14 mouse cellular contexts compared by ENCODE assay signal in the genomic region with DNA sequence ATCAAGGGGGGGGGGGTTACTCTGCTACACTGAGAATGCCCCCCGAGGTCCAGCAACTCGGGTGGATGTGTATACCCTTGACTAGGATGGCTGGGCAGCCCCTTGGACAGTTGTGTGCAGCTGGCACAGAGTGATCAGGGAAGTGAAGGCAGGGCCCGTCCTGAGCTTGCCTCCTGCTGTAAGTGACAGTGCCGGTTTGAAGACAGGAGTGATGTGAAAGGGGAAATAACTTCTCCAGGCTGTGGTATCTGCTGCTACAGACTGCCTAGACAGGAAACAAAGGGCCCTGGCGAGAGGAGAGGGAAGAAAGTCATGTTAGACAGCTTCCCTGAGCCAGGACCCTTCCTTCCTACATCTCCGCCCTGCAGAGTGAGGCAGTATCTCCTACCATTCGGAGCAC. TPM values are rescaled to one million over a fixed set of nuclear protein-coding genes. Genes with fewer than 3 reads are reported as not detected.
DNase-seq lines count a peak whose midpoint lies in the region; ATAC-seq and TF ChIP-seq lines count a peak whose summit lies in the region.
"Had no signal": no experiment of that assay in that cellular context is flagged by ENCODE, and none has a peak within 500 bp of the region (broad histone marks: within the 10 kb centered on the region; RNA-seq: fewer than 3 reads in every experiment).

No protein-coding gene starts in this region.

- peaks cover 38% of the 10 kb centered on the region for H3K36me3 ChIP-seq in hindbrain, embryonic 13.5 days
- H3K36me3 ChIP-seq in hindbrain, embryonic 12.5 days = peaks cover 49% of the 10 kb centered on the region
- H3K36me3 ChIP-seq in CH12.LX (replicated peaks in 1 of 2; ENCODE audit: control insufficient read depth in 1 of 2, insufficient read depth in 1 of 2, low read length in 1 of 2) = peaks cover 0 to 1% of the 10 kb centered on the region in 2 experiments
- no peaks in the 10 kb centered on the region; the same call in 1 of the 2 replicates for H3K36me3 ChIP-seq in liver, embryonic 11.5 days (ENCODE audit: control insufficient read depth, insufficient read depth, low read length)

- H3K79me2 ChIP-seq in CH12.LX (replicated peaks; ENCODE audit: control insufficient read depth, extremely low read depth, insufficient read depth, poor library complexity, severe bottlenecking) = no peaks in the 10 kb centered on the region

- dilution Hi-C loops in CH12.LX (cut with MboI; ENCODE audit: extremely low pct_ligation_motif_present, extremely low pct_unique_long_range_greater_than_20kb, low sequenced_read_pairs) = no loop called here

- H3K4me2 ChIP-seq in hindbrain, embryonic 13.5 days = peak overlapping the region; percentile 92
- H3K4me2 ChIP-seq in hindbrain, embryonic 12.5 days (replicated peaks) = no peak overlapping the region; the same call in 1 of the 2 replicates
- H3K4me2 ChIP-seq in CH12.LX (ENCODE audit: insufficient read depth, low read depth, poor library complexity, severe bottlenecking) = no peak overlapping the region
- H3K4me2 ChIP-seq in liver, embryonic 11.5 days = peak overlapping the region; percentile 14; the same call in 1 of the 2 replicates

- TF ChIP-seq CTCF in CH12.LX (conservative IDR thresholded peaks at IDR 0.05 in 1 of 2, IDR thresholded peaks at IDR 0.05 in 1 of 2; ENCODE audit: low read depth in 2 of 2, low read length in 2 of 2) = no peak

- 0 out of 2 replicates have a peak overlapping the region, but pooled peaks have one; percentile 0 for H3K27ac ChIP-seq in hindbrain, embryonic 13.5 days
- no peak overlapping the region for H3K27ac ChIP-seq in hindbrain, embryonic 12.5 days
- no peak overlapping the region for H3K27ac ChIP-seq in CH12.LX (ENCODE audit: insufficient read depth, low read depth)
- H3K27ac ChIP-seq in liver, embryonic 11.5 days (ENCODE audit: low read depth, low read length) = 0 out of 2 replicates have a peak overlapping the region, but pooled peaks have one; percentile 52

- DNase-seq in 416B (ENCODE audit: low read depth) (peak; percentile 8), CH12.LX (ENCODE audit: extremely low read depth) (peak; percentile 46)
- no peak for DNase-seq in liver, embryonic 11.5 days (ENCODE audit: low spot score)
- DNase-seq in spleen, adult 12 weeks (ENCODE audit: low spot score) = no peak
- DNase-seq: cerebellum, postnatal 14 days; gastrocnemius, postnatal 14 days had no signal

- H3K27me3 ChIP-seq in hindbrain, embryonic 13.5 days = no peaks in the 10 kb centered on the region
- H3K27me3 ChIP-seq in hindbrain, embryonic 12.5 days = no peaks in the 10 kb centered on the region
- H3K27me3 ChIP-seq in CH12.LX (replicated peaks) = no peaks in the 10 kb centered on the region
- peaks cover 6% of the 10 kb centered on the region for H3K27me3 ChIP-seq in liver, embryonic 11.5 days (replicated peaks; ENCODE audit: control insufficient read depth, insufficient read depth, low read length)

- in situ Hi-C loops in CH12.LX (cut with MboI; ENCODE audit: low pct_ligation_motif_present, low pct_unique_long_range_greater_than_20kb, low sequenced_read_pairs) = no loop called here

- 0 out of 2 replicates have a peak overlapping the region, but pooled peaks have one; percentile 60 for H3K9ac ChIP-seq in hindbrain, embryonic 13.5 days
- no peak overlapping the region for H3K9ac ChIP-seq in hindbrain, embryonic 12.5 days
- no peak overlapping the region for H3K9ac ChIP-seq in CH12.LX (ENCODE audit: insufficient read depth, low read depth)
- H3K9ac ChIP-seq in liver, embryonic 11.5 days (ENCODE audit: low read depth, low read length) = no peak overlapping the region

- ATAC-seq in hindbrain, embryonic 13.5 days (ENCODE audit: low FRiP score) = no peak
- no peak for ATAC-seq in hindbrain, embryonic 12.5 days (ENCODE audit: low FRiP score)
- ATAC-seq in liver, embryonic 11.5 days (replicated peaks; ENCODE audit: low FRiP score) = 0 out of 2 replicates have a peak, but pooled peaks have one; percentile 6
- no peak for ATAC-seq in erythroid progenitor cell, adult 5-6 weeks (replicated peaks; ENCODE audit: low FRiP score, poor library complexity, severe bottlenecking)
- ATAC-seq: intestine, embryonic 16.5 days had no signal

- TF ChIP-seq POLR2A in CH12.LX (IDR thresholded peaks at IDR 0.05; ENCODE audit: low read depth, low read length) = no peak

- no peak overlapping the region for H3K4me3 ChIP-seq in hindbrain, embryonic 13.5 days
- no peak overlapping the region for H3K4me3 ChIP-seq in hindbrain, embryonic 12.5 days
- no peak overlapping the region for H3K4me3 ChIP-seq in CH12.LX (replicated peaks in 1 of 3; ENCODE audit: low read depth in 2 of 3, low read length in 2 of 3, poor library complexity in 1 of 3)
- H3K4me3 ChIP-seq in liver, embryonic 11.5 days (ENCODE audit: low read depth, low read length) = no peak overlapping the region

- H3K9me3 ChIP-seq in hindbrain, embryonic 13.5 days = no peaks in the 10 kb centered on the region
- H3K9me3 ChIP-seq in hindbrain, embryonic 12.5 days (replicated peaks) = no peaks in the 10 kb centered on the region
- H3K9me3 ChIP-seq in CH12.LX (replicated peaks; ENCODE audit: low read length) = no peaks in the 10 kb centered on the region
- H3K9me3 ChIP-seq in liver, embryonic 11.5 days (ENCODE audit: control insufficient read depth, low read length) = no peaks in the 10 kb centered on the region

- WGBS in hindbrain, embryonic 13.5 days = 74% methylated on average over 7 of the region's 7 CpGs
- WGBS in hindbrain, embryonic 12.5 days = 82% methylated on average over 7 of the region's 7 CpGs
- WGBS in liver, embryonic 11.5 days = 36% methylated on average over 7 of the region's 7 CpGs

- no peak for TF ChIP-seq RAD21 in CH12.LX (IDR thresholded peaks at IDR 0.05; ENCODE audit: low read depth, low read length)

- peaks cover 65% of the 10 kb centered on the region for H3K4me1 ChIP-seq in hindbrain, embryonic 13.5 days (replicated peaks)
- H3K4me1 ChIP-seq in hindbrain, embryonic 12.5 days = peaks cover 43% of the 10 kb centered on the region
- H3K4me1 ChIP-seq in CH12.LX (ENCODE audit: control insufficient read depth in 1 of 2, insufficient read depth in 2 of 2) = peaks cover 31 to 77% of the 10 kb centered on the region in 2 experiments
- H3K4me1 ChIP-seq in liver, embryonic 11.5 days (replicated peaks; ENCODE audit: control insufficient read depth, insufficient read depth, low read length) = peaks cover 38% of the 10 kb centered on the region

- no peak for TF ChIP-seq EP300 in CH12.LX (IDR thresholded peaks at IDR 0.05; ENCODE audit: low read length)

TF ChIP-seq in CH12.LX, 34 proteins besides CTCF, POLR2A, EP300 and RAD21:
- no peak for TF ChIP-seq IRF4 (IDR thresholded peaks at IDR 0.05; ENCODE audit: low read depth, low read length)
- no peak for TF ChIP-seq NELFE (IDR thresholded peaks at IDR 0.05; ENCODE audit: low read depth, low read length)
- no peak for TF ChIP-seq SIN3A (IDR thresholded peaks at IDR 0.05; ENCODE audit: low read length)

RNA-seq across cellular contexts. Expression of gene Vash1, which starts 5.2 kb away (rescaled TPM):
- 35.1 TPM in 2 replicates for polyA plus RNA-seq in hindbrain, embryonic 13.5 days (2015; fragmentation: Nextera tagmentation; extraction: Ambion mirVana)
- polyA plus RNA-seq in hindbrain, embryonic 12.5 days (2016; fragmentation: Nextera tagmentation; extraction: Ambion mirVana) = 34.4 and 35.3 TPM in 2 replicates
- total RNA-seq in CH12.LX (2012; rRNA removed) (1.0 and 2.2 TPM in 2 replicates), CH12.LX (2014; rRNA removed) (0.96 and 1.1 TPM in 2 replicates)
- polyA plus RNA-seq in CH12.LX (2012; ENCODE audit: insufficient read length, low read depth) = 2.3 and 2.7 TPM in 2 replicates
- 4.7 and 5.6 TPM in 2 replicates for polyA plus RNA-seq in liver, embryonic 11.5 days (2014; fragmentation: Nextera tagmentation; extraction: Ambion mirVana)
- total RNA-seq in erythroid progenitor cell, adult 5-6 weeks (2015; ENCODE audit: low replicate concordance) = not detected in 2 replicates
- total RNA-seq in erythroid progenitor cell, adult 5-6 weeks (2017; ENCODE audit: low replicate concordance) = not detected in 2 replicates
- total RNA-seq: neutrophil, adult 5-6 weeks had no signal

RNA-seq across cellular contexts. Expression of gene Angel1, which starts 42.6 kb away (rescaled TPM):
- 12.6 TPM in 2 replicates for polyA plus RNA-seq in hindbrain, embryonic 13.5 days (2015; fragmentation: Nextera tagmentation; extraction: Ambion mirVana)
- 15.8 and 17.0 TPM in 2 replicates for polyA plus RNA-seq in hindbrain, embryonic 12.5 days (2016; fragmentation: Nextera tagmentation; extraction: Ambion mirVana)
- total RNA-seq in CH12.LX (2012; rRNA removed) = 2.8 and 2.9 TPM in 2 replicates
- 0.96 and 1.0 TPM in 2 replicates for total RNA-seq in CH12.LX (2014; rRNA removed)
- 6.8 and 9.3 TPM in 2 replicates for polyA plus RNA-seq in CH12.LX (2012; ENCODE audit: insufficient read length, low read depth)
- 4.0 and 4.5 TPM in 2 replicates for polyA plus RNA-seq in liver, embryonic 11.5 days (2014; fragmentation: Nextera tagmentation; extraction: Ambion mirVana)
- not detected in 2 replicates for total RNA-seq in erythroid progenitor cell, adult 5-6 weeks (2015; ENCODE audit: low replicate concordance)
- not detected in 2 replicates for total RNA-seq in erythroid progenitor cell, adult 5-6 weeks (2017; ENCODE audit: low replicate concordance)

RNA-seq across cellular contexts. Expression of gene Lrrc74a, which starts 50.5 kb away (rescaled TPM):
- not detected in 2 replicates for polyA plus RNA-seq in hindbrain, embryonic 13.5 days (2015; fragmentation: Nextera tagmentation; extraction: Ambion mirVana)
- polyA plus RNA-seq in hindbrain, embryonic 12.5 days (2016; fragmentation: Nextera tagmentation; extraction: Ambion mirVana) = not detected in 2 replicates
- total RNA-seq in CH12.LX (2012; rRNA removed) (not detected in 2 replicates), CH12.LX (2014; rRNA removed) (not detected in 2 replicates)
- not detected in 2 replicates for polyA plus RNA-seq in CH12.LX (2012; ENCODE audit: insufficient read length, low read depth)
- not detected in 2 replicates for polyA plus RNA-seq in liver, embryonic 11.5 days (2014; fragmentation: Nextera tagmentation; extraction: Ambion mirVana)
- total RNA-seq in erythroid progenitor cell, adult 5-6 weeks (2015; ENCODE audit: low replicate concordance) = not detected in 2 replicates
- total RNA-seq in erythroid progenitor cell, adult 5-6 weeks (2017; ENCODE audit: low replicate concordance) = not detected in 2 replicates
- total RNA-seq: gastrocnemius, postnatal 14 days; left cerebral cortex, postnatal 36 days; neutrophil, adult 5-6 weeks had no signal
- polyA plus RNA-seq: intestine, embryonic 16.5 days; stomach, embryonic 16.5 days; urinary bladder, adult 2 months had no signal

Comparison
In these comparisons a context has a peak if more than half of its experiments do, and no peak if none do; other contexts are left out.
1. H3K27ac ChIP-seq: peak in hindbrain, embryonic 13.5 days (single experiment) and liver, embryonic 11.5 days (single experiment); none in hindbrain, embryonic 12.5 days (single experiment) and CH12.LX (single experiment).
2. H3K4me2 ChIP-seq: peak in hindbrain, embryonic 13.5 days (single experiment) and liver, embryonic 11.5 days (single experiment); none in hindbrain, embryonic 12.5 days (single experiment) and CH12.LX (single experiment).
3. DNase-seq: peak in 416B (single experiment) and CH12.LX (single experiment); none in liver, embryonic 11.5 days (single experiment) and spleen, adult 12 weeks (single experiment).